Mouse (Mus musculus) embryonic facial prominence, embryonic 13.5 days (tissue): Measurements from ENCODE around the gene Mpv17. TPM values are rescaled to one million over a fixed set of nuclear protein-coding genes. Genes with fewer than 3 reads are reported as not detected.

Experiments used
- ATAC-seq: fragments of 200-750 bp; cut with Nextera tagmentation; 2 replicates; pipeline ENCODE4 v1.8.0; 2017; ENCODE audit warnings: low read depth; ENCODE audit not compliant: insufficient number of reproducible peaks, insufficient read depth, low FRiP score, low TSS enrichment
- H3K27ac ChIP-seq: fragments of 300-500 bp; sonication (generic); 2 replicates; pipeline ENCODE4 v1.5.1; 2015; ENCODE audit warnings: moderate library complexity, mild to moderate bottlenecking, inconsistent platforms
- H3K27me3 ChIP-seq: fragments of 300-500 bp; sonication (generic); 2 replicates; pipeline ENCODE4 v1.6.1; 2015; ENCODE audit warnings: mild to moderate bottlenecking, inconsistent platforms
- H3K36me3 ChIP-seq: fragments of 300-500 bp; sonication (generic); 2 replicates; pipeline ENCODE4 v1.6.1; 2015; ENCODE audit warnings: mild to moderate bottlenecking, inconsistent platforms
- H3K4me1 ChIP-seq: fragments of 300-500 bp; sonication (generic); 2 replicates; pipeline ENCODE4 v1.6.1; 2015; ENCODE audit warnings: inconsistent platforms
- H3K4me2 ChIP-seq: fragments of 300-500 bp; sonication (generic); 2 replicates; pipeline ENCODE4 v1.6.1; 2015; ENCODE audit warnings: moderate library complexity, mild to moderate bottlenecking, inconsistent platforms
- H3K4me3 ChIP-seq: fragments of 300-500 bp; sonication (generic); 2 replicates; pipeline ENCODE4 v1.5.1; 2015; ENCODE audit warnings: mild to moderate bottlenecking, inconsistent platforms
- H3K9ac ChIP-seq: fragments of 300-500 bp; sonication (generic); 2 replicates; pipeline ENCODE4 v1.6.1; 2015; ENCODE audit warnings: mild to moderate bottlenecking, inconsistent platforms
- H3K9me3 ChIP-seq: fragments of 300-500 bp; sonication (generic); 2 replicates; pipeline ENCODE4 v1.6.1; 2016; ENCODE audit warnings: inconsistent platforms
- WGBS: fragments of 180-500 bp; shearing (Covaris S2); methylation state at CpG from one replicate; pipeline ENCODE4 v1.1.7; 2015; ENCODE audit warnings: mixed read lengths; 5-methylcytosine and 5-hydroxymethylcytosine counted together
- polyA plus RNA-seq: library from polyadenylated mRNA; unstranded; fragments of >200 nt; fragmentation: Nextera tagmentation; extraction: Ambion mirVana; gene quantifications from 2 replicates; pipeline ENCODE4 v1.2.1, GENCODE M21; 2015

Gene Mpv17
- 69.4 and 70.2 TPM in 2 replicates for polyA plus RNA-seq

GRCm38 (mm10) chr5:31154152-31154553, at the start of gene Mpv17:
Gene Mpv17, minus strand, starts transcription at chr5:31154251.
- Histone ChIP-seq H3K27ac (peak within 1 kb of the TSS; percentile 80), H3K36me3 (peaks cover 54% of the 10 kb centered on the region), H3K27me3 (no peaks in the 10 kb centered on the region), H3K4me1 (peaks cover 13% of the 10 kb centered on the region), H3K9me3 (no peaks in the 10 kb centered on the region), H3K9ac (peak within 1 kb of the TSS; percentile 80), H3K4me2 (peak within 1 kb of the TSS; percentile 88), H3K4me3 (peak within 1 kb of the TSS; percentile 69)
- WGBS: under 1% methylated on average over 19 of the region's 19 CpGs
- ATAC-seq: peak; percentile 90

GRCm38 (mm10) chr5:31202933-31203332, 48.9 kb upstream of the Mpv17 start:
- Histone ChIP-seq H3K4me3 (peak overlapping the region; percentile 83), H3K9ac (peak overlapping the region; percentile 84), H3K27ac (peak overlapping the region; percentile 88), H3K27me3 (no peaks in the 10 kb centered on the region), H3K4me1 (peaks cover 26% of the 10 kb centered on the region), H3K9me3 (peaks cover 6% of the 10 kb centered on the region), H3K4me2 (peak overlapping the region; percentile 75), H3K36me3 (peaks cover 79% of the 10 kb centered on the region)
- 93% methylated on average over 7 of the region's 7 CpGs for WGBS
- no peak for ATAC-seq

GRCm38 (mm10) chr5:31201742-31202590, 47.9 kb upstream of the Mpv17 start, which contains the start of gene Zfp513:
Gene Zfp513, minus strand, starts transcription at chr5:31202303.
- peaks cover 6% of the 10 kb centered on the region for H3K9me3 ChIP-seq
- H3K4me1 ChIP-seq: peaks cover 26% of the 10 kb centered on the region
- H3K27me3 ChIP-seq: no peaks in the 10 kb centered on the region
- peak within 1 kb of the TSS; percentile 84 for H3K9ac ChIP-seq
- peak; percentile 95 for ATAC-seq
- peak within 1 kb of the TSS; percentile 88 for H3K27ac ChIP-seq
- peak within 1 kb of the TSS; percentile 75 for H3K4me2 ChIP-seq
- WGBS: under 1% methylated on average over 53 of the region's 53 CpGs
- H3K4me3 ChIP-seq: peak within 1 kb of the TSS; percentile 83
- H3K36me3 ChIP-seq: peaks cover 79% of the 10 kb centered on the region

GRCm38 (mm10) chr5:31201042-31201741, 47.1 kb upstream of the Mpv17 start:
- peaks cover 26% of the 10 kb centered on the region for H3K4me1 ChIP-seq
- peak overlapping the region; percentile 75 for H3K4me2 ChIP-seq
- peak overlapping the region; percentile 83 for H3K4me3 ChIP-seq
- H3K9ac ChIP-seq: peak overlapping the region; percentile 84
- H3K27ac ChIP-seq: peak overlapping the region; percentile 62
- ATAC-seq: no peak
- 13% methylated on average over 13 of the region's 13 CpGs for WGBS
- peaks cover 81% of the 10 kb centered on the region for H3K36me3 ChIP-seq
- H3K9me3 ChIP-seq: peaks cover 6% of the 10 kb centered on the region
- H3K27me3 ChIP-seq: no peaks in the 10 kb centered on the region

GRCm38 (mm10) chr5:31200327-31200768, 46.3 kb upstream of the Mpv17 start:
- peaks cover 83% of the 10 kb centered on the region for H3K36me3 ChIP-seq
- no peaks in the 10 kb centered on the region for H3K27me3 ChIP-seq
- ATAC-seq: no peak
- peak overlapping the region; percentile 83 for H3K4me3 ChIP-seq
- H3K4me2 ChIP-seq: peak overlapping the region; percentile 75
- WGBS: 91% methylated on average over 27 of the region's 27 CpGs
- H3K27ac ChIP-seq: no peak overlapping the region
- peaks cover 26% of the 10 kb centered on the region for H3K4me1 ChIP-seq
- peaks cover 6% of the 10 kb centered on the region for H3K9me3 ChIP-seq
- H3K9ac ChIP-seq: peak overlapping the region; percentile 84; the same call in 1 of the 2 replicates

- Histone ChIP-seq H3K36me3 (peaks cover 84% of the 10 kb centered on the region), H3K9me3 (peaks cover 6% of the 10 kb centered on the region), H3K4me1 (peaks cover 26% of the 10 kb centered on the region), H3K27ac (peak overlapping the region; percentile 4; the same call in 1 of the 2 replicates), H3K27me3 (no peaks in the 10 kb centered on the region), H3K4me3 (peak overlapping the region; percentile 83), H3K9ac (no peak overlapping the region), H3K4me2 (no peak overlapping the region)
- ATAC-seq: no peak
- 88% methylated on average over 9 of the region's 9 CpGs for WGBS
Measured at GRCm38 (mm10) chr5:31199893-31200292, 45.8 kb upstream of the Mpv17 start.

GRCm38 (mm10) chr5:31199321-31199892, 45.4 kb upstream of the Mpv17 start:
- 89% methylated on average over 19 of the region's 19 CpGs for WGBS
- H3K4me2 ChIP-seq: no peak overlapping the region
- peak overlapping the region; percentile 4; the same call in 1 of the 2 replicates for H3K27ac ChIP-seq
- H3K9me3 ChIP-seq: peaks cover 6% of the 10 kb centered on the region
- peaks cover 30% of the 10 kb centered on the region for H3K4me1 ChIP-seq
- H3K9ac ChIP-seq: no peak overlapping the region
- H3K27me3 ChIP-seq: no peaks in the 10 kb centered on the region
- ATAC-seq: no peak
- no peak overlapping the region for H3K4me3 ChIP-seq
- H3K36me3 ChIP-seq: peaks cover 82% of the 10 kb centered on the region

- H3K36me3 ChIP-seq: peaks cover 76% of the 10 kb centered on the region
- no peak overlapping the region for H3K4me2 ChIP-seq
- no peak for ATAC-seq
Measured at GRCm38 (mm10) chr5:31198616-31199320, 44.7 kb upstream of the Mpv17 start.

GRCm38 (mm10) chr5:31198170-31198569, 44.1 kb upstream of the Mpv17 start:
- ATAC-seq: no peak
- Histone ChIP-seq H3K36me3 (peaks cover 70% of the 10 kb centered on the region), H3K4me2 (no peak overlapping the region), H3K4me1 (peaks cover 36% of the 10 kb centered on the region), H3K27me3 (no peaks in the 10 kb centered on the region), H3K9ac (no peak overlapping the region), H3K27ac (no peak overlapping the region), H3K4me3 (no peak overlapping the region), H3K9me3 (peaks cover 6% of the 10 kb centered on the region)
- WGBS: 84% methylated on average over 9 of the region's 9 CpGs

More at GRCm38 (mm10) chr5:31198616-31199320, 44.7 kb upstream of the Mpv17 start:
- no peak overlapping the region for H3K27ac ChIP-seq
- no peak overlapping the region for H3K4me3 ChIP-seq
- H3K4me1 ChIP-seq: peaks cover 36% of the 10 kb centered on the region
- WGBS: 84% methylated on average over 5 of the region's 5 CpGs
- peaks cover 6% of the 10 kb centered on the region for H3K9me3 ChIP-seq
- no peaks in the 10 kb centered on the region for H3K27me3 ChIP-seq
- H3K9ac ChIP-seq: no peak overlapping the region

- no peak overlapping the region for H3K4me3 ChIP-seq
- peaks cover 62% of the 10 kb centered on the region for H3K36me3 ChIP-seq
- no peak overlapping the region for H3K9ac ChIP-seq
- no peak overlapping the region for H3K27ac ChIP-seq
- H3K4me2 ChIP-seq: no peak overlapping the region
- WGBS: 91% methylated on average over 12 of the region's 12 CpGs
- peaks cover 6% of the 10 kb centered on the region for H3K9me3 ChIP-seq
- no peaks in the 10 kb centered on the region for H3K27me3 ChIP-seq
- peaks cover 30% of the 10 kb centered on the region for H3K4me1 ChIP-seq
- no peak for ATAC-seq
Measured at GRCm38 (mm10) chr5:31197072-31197471, 43.0 kb upstream of the Mpv17 start.

- H3K4me3 ChIP-seq: no peak overlapping the region
- no peaks in the 10 kb centered on the region for H3K27me3 ChIP-seq
- no peak overlapping the region for H3K4me2 ChIP-seq
- no peak for ATAC-seq
- H3K9ac ChIP-seq: no peak overlapping the region
- H3K4me1 ChIP-seq: peaks cover 36% of the 10 kb centered on the region
- H3K36me3 ChIP-seq: peaks cover 65% of the 10 kb centered on the region
- H3K27ac ChIP-seq: no peak overlapping the region
- H3K9me3 ChIP-seq: peaks cover 6% of the 10 kb centered on the region
- 95% methylated on average over 10 of the region's 10 CpGs for WGBS
Measured at GRCm38 (mm10) chr5:31196207-31196606, 42.2 kb upstream of the Mpv17 start.
